Mouse (Mus musculus) fibroblast of lung, adult 2 months (primary cell): ENCODE data around the gene Pfkl.
"Not testable (repeated sequence)": the region's sequence is repeated elsewhere in the genome, so short reads cannot be mapped to it uniquely, and the experiment has no call there.

ENCODE experiments used
- DNase-seq: peaks from one replicate; pipeline ENCODE4 v3.0.0-alpha.2; 2011; ENCODE audit warnings: low read depth

Gene Pfkl

GRCm38 (mm10) chr10:78009945-78010293 is at the start of gene Pfkl:
Pfkl (minus strand) TSS chr10:78010083.
- no peak for DNase-seq

GRCm38 (mm10) chr10:78057056-78057455 is 47.2 kb upstream of the Pfkl start:
- no peak for DNase-seq

GRCm38 (mm10) chr10:78054633-78055565 is 45.0 kb upstream of the Pfkl start:
- peak; percentile 71 for DNase-seq

- no peak for DNase-seq
Observed at GRCm38 (mm10) chr10:78049519-78050035, 39.7 kb upstream of the Pfkl start.

GRCm38 (mm10) chr10:78048061-78048730 is 38.3 kb upstream of the Pfkl start:
- no peak for DNase-seq

GRCm38 (mm10) chr10:78046388-78046787 is 36.5 kb upstream of the Pfkl start:
- DNase-seq, result no peak

- DNase-seq, result no peak
Observed at GRCm38 (mm10) chr10:78044531-78044930, 34.6 kb upstream of the Pfkl start.

- DNase-seq, result no peak
Observed at GRCm38 (mm10) chr10:78043406-78043836, 33.5 kb upstream of the Pfkl start, which contains the start of gene Aire. Aire (minus strand) TSS chr10:78043610.

GRCm38 (mm10) chr10:78042697-78043405 is 33.0 kb upstream of the Pfkl start:
- DNase-seq, result no peak

GRCm38 (mm10) chr10:78042096-78042495 is 32.2 kb upstream of the Pfkl start:
- DNase-seq, result no peak

GRCm38 (mm10) chr10:78041647-78042046 is 31.8 kb upstream of the Pfkl start, which contains the start of gene Dnmt3l:
Dnmt3l (plus strand) TSS chr10:78041947.
- DNase-seq, result no peak

GRCm38 (mm10) chr10:78037139-78037538 is 27.3 kb upstream of the Pfkl start:
- no peak for DNase-seq

GRCm38 (mm10) chr10:78031987-78032386 is 22.1 kb upstream of the Pfkl start:
- no peak for DNase-seq

GRCm38 (mm10) chr10:78029080-78029479 is 19.2 kb upstream of the Pfkl start:
- DNase-seq, result no peak

GRCm38 (mm10) chr10:78028129-78028528 is 18.2 kb upstream of the Pfkl start:
- no peak for DNase-seq

- not testable (repeated sequence) for DNase-seq
Observed at GRCm38 (mm10) chr10:78025453-78025852, 15.6 kb upstream of the Pfkl start.

GRCm38 (mm10) chr10:78019984-78020383 is 10.1 kb upstream of the Pfkl start:
- not testable (repeated sequence) for DNase-seq

- DNase-seq, result no peak
Observed at GRCm38 (mm10) chr10:78019291-78019690, 9.4 kb upstream of the Pfkl start.

GRCm38 (mm10) chr10:78018797-78019203 is 8.9 kb upstream of the Pfkl start:
- peak; percentile 49 for DNase-seq

- DNase-seq, result no peak
Observed at GRCm38 (mm10) chr10:78016366-78016765, 6.5 kb upstream of the Pfkl start.

GRCm38 (mm10) chr10:78015489-78015888 is 5.6 kb upstream of the Pfkl start:
- peak; percentile 26 for DNase-seq
